Mouse (Mus musculus) heart, embryonic 12.5 days (tissue): Measurements from ENCODE around the gene Ftl1. TPM values are rescaled to one million over a fixed set of nuclear protein-coding genes. Genes with fewer than 3 reads are reported as not detected.
A peak's percentile ranks its signal among the peaks of the same experiment; 100 is the strongest.
"Not testable (repeated sequence)": the region's sequence is repeated elsewhere in the genome, so short reads cannot be mapped to it uniquely, and the experiment has no call there.

ENCODE experiments used
- ATAC-seq: fragments of 200-750 bp; cut with Nextera tagmentation; 2 replicates; pipeline ENCODE4 v1.8.0; 2017; ENCODE audit warnings: moderate TSS enrichment, moderate library complexity; ENCODE audit not compliant: insufficient number of reproducible peaks, low FRiP score
- H3K27ac ChIP-seq: fragments of 300-500 bp; sonication (generic); 2 replicates; pipeline ENCODE4 v1.5.1; 2016; ENCODE audit warnings: mild to moderate bottlenecking, moderate library complexity; ENCODE audit not compliant: poor library complexity, severe bottlenecking
- H3K27me3 ChIP-seq: fragments of 300-500 bp; sonication (generic); replicated peaks from 2 replicates; pipeline ENCODE4 v1.6.1; 2016; ENCODE audit warnings: mild to moderate bottlenecking, moderate library complexity
- H3K36me3 ChIP-seq: fragments of 300-500 bp; sonication (generic); 2 replicates; pipeline ENCODE4 v1.6.1; 2016; ENCODE audit warnings: mild to moderate bottlenecking, moderate library complexity
- H3K4me1 ChIP-seq: fragments of 300-500 bp; sonication (generic); replicated peaks from 2 replicates; pipeline ENCODE4 v1.6.1; 2016; ENCODE audit warnings: mild to moderate bottlenecking
- H3K4me2 ChIP-seq: fragments of 300-500 bp; sonication (generic); 2 replicates; pipeline ENCODE4 v1.6.1; 2016; ENCODE audit warnings: mild to moderate bottlenecking, moderate library complexity
- H3K4me3 ChIP-seq: fragments of 300-500 bp; sonication (generic); 2 replicates; pipeline ENCODE4 v1.5.1; 2016; ENCODE audit warnings: mild to moderate bottlenecking
- H3K9ac ChIP-seq: fragments of 300-500 bp; sonication (generic); 2 replicates; pipeline ENCODE4 v1.6.1; 2016; ENCODE audit warnings: mild to moderate bottlenecking, moderate library complexity
- H3K9me3 ChIP-seq: fragments of 300-500 bp; sonication (generic); replicated peaks from 2 replicates; pipeline ENCODE4 v1.6.1; 2016; ENCODE audit warnings: mild to moderate bottlenecking, moderate library complexity
- WGBS: fragments of 180-500 bp; shearing (Covaris S2); methylation state at CpG from one replicate; pipeline ENCODE4 v1.1.7; 2016; 5-methylcytosine and 5-hydroxymethylcytosine counted together
- polyA plus RNA-seq: library from polyadenylated mRNA; unstranded; fragments of >200 nt; fragmentation: Nextera tagmentation; extraction: Ambion mirVana; gene quantifications from 2 replicates; pipeline ENCODE4 v1.2.1, GENCODE M21; 2016

The Ftl1 gene
- 4,047 and 4,171 TPM in 2 replicates for polyA plus RNA-seq

GRCm38 (mm10) chr7:45459564-45460140, at the start of gene Ftl1:
Gene Ftl1, minus strand, starts transcription at chr7:45459884.
- H3K9me3 ChIP-seq, H3K27me3 ChIP-seq: not testable (repeated sequence)
- peak within 1 kb of the TSS; percentile 75 for H3K4me3 ChIP-seq
- peak within 1 kb of the TSS; percentile 90 for H3K27ac ChIP-seq
- peak; percentile 94 for ATAC-seq
- peak within 1 kb of the TSS; percentile 93 for H3K4me2 ChIP-seq
- peaks cover 47% of the 10 kb centered on the region for H3K4me1 ChIP-seq
- WGBS: under 1% methylated on average over 31 of the region's 37 CpGs
- peaks cover 73% of the 10 kb centered on the region for H3K36me3 ChIP-seq
- peak within 1 kb of the TSS; percentile 89 for H3K9ac ChIP-seq

- Histone ChIP-seq H3K4me3 (peak overlapping the region; percentile 74), H3K27me3 (no peaks in the 10 kb centered on the region), H3K36me3 (peaks cover 36% of the 10 kb centered on the region), H3K9me3 (no peaks in the 10 kb centered on the region), H3K27ac (peak overlapping the region; percentile 80; the same call in 1 of the 2 replicates), H3K4me2 (peak overlapping the region; percentile 82), H3K9ac (peak overlapping the region; percentile 83), H3K4me1 (peaks cover 19% of the 10 kb centered on the region)
- WGBS: 33% methylated on average over 19 of the region's 19 CpGs
- ATAC-seq: peak; percentile 12
These were observed 49.6 kb upstream of the Ftl1 start for GRCm38 (mm10) chr7:45509181-45509882.

- 71% methylated on average over 6 of the region's 6 CpGs for WGBS
- peaks cover 37% of the 10 kb centered on the region for H3K36me3 ChIP-seq
- H3K27me3 ChIP-seq: no peaks in the 10 kb centered on the region
- peaks cover 19% of the 10 kb centered on the region for H3K4me1 ChIP-seq
- peak overlapping the region; percentile 83; the same call in 1 of the 2 replicates for H3K9ac ChIP-seq
- H3K27ac ChIP-seq: peak overlapping the region; percentile 3; the same call in 1 of the 2 replicates
- no peaks in the 10 kb centered on the region for H3K9me3 ChIP-seq
- peak overlapping the region; percentile 74 for H3K4me3 ChIP-seq
- peak; percentile 76 for ATAC-seq
- peak overlapping the region; percentile 82 for H3K4me2 ChIP-seq
These were observed 48.9 kb upstream of the Ftl1 start for GRCm38 (mm10) chr7:45508561-45508960.

- 84% methylated on average over 6 of the region's 6 CpGs for WGBS
- no peak for ATAC-seq
- Histone ChIP-seq H3K27me3 (no peaks in the 10 kb centered on the region), H3K36me3 (peaks cover 45% of the 10 kb centered on the region), H3K4me3 (no peak overlapping the region), H3K4me1 (peaks cover 19% of the 10 kb centered on the region), H3K27ac (no peak overlapping the region), H3K9ac (no peak overlapping the region; the same call in 1 of the 2 replicates), H3K9me3 (no peaks in the 10 kb centered on the region), H3K4me2 (no peak overlapping the region)
These were observed 47.9 kb upstream of the Ftl1 start for GRCm38 (mm10) chr7:45507583-45507982.

- Histone ChIP-seq H3K9ac (no peak overlapping the region), H3K27me3 (no peaks in the 10 kb centered on the region), H3K4me2 (no peak overlapping the region), H3K4me3 (no peak overlapping the region), H3K9me3 (no peaks in the 10 kb centered on the region), H3K36me3 (peaks cover 95% of the 10 kb centered on the region), H3K4me1 (0 out of 2 replicates have a peak, but pooled peaks cover 9% of the 10 kb centered on the region), H3K27ac (no peak overlapping the region)
- ATAC-seq: no peak
- 93% methylated on average over 6 of the region's 6 CpGs for WGBS
These were observed 38.7 kb upstream of the Ftl1 start for GRCm38 (mm10) chr7:45498427-45498826.

- H3K4me1 ChIP-seq: peaks cover 13% of the 10 kb centered on the region
- 86% methylated on average over 9 of the region's 9 CpGs for WGBS
- no peaks in the 10 kb centered on the region for H3K9me3 ChIP-seq
- ATAC-seq: no peak
- no peak overlapping the region for H3K4me2 ChIP-seq
- no peak overlapping the region for H3K27ac ChIP-seq
- 0 out of 2 replicates have a peak overlapping the region, but pooled peaks have one; percentile 4 for H3K9ac ChIP-seq
- no peaks in the 10 kb centered on the region for H3K27me3 ChIP-seq
- peaks cover 74% of the 10 kb centered on the region for H3K36me3 ChIP-seq
- H3K4me3 ChIP-seq: no peak overlapping the region
These were observed 34.9 kb upstream of the Ftl1 start for GRCm38 (mm10) chr7:45494548-45494947.

GRCm38 (mm10) chr7:45492951-45493350, 33.3 kb upstream of the Ftl1 start:
- no peak for ATAC-seq
- Histone ChIP-seq H3K4me3 (no peak overlapping the region), H3K27me3 (no peaks in the 10 kb centered on the region), H3K27ac (no peak overlapping the region), H3K4me1 (peaks cover 25% of the 10 kb centered on the region), H3K4me2 (no peak overlapping the region), H3K9ac (no peak overlapping the region), H3K9me3 (no peaks in the 10 kb centered on the region), H3K36me3 (peaks cover 60% of the 10 kb centered on the region)
- WGBS: 91% methylated on average over 5 of the region's 5 CpGs

GRCm38 (mm10) chr7:45492225-45492844, 32.7 kb upstream of the Ftl1 start:
- Histone ChIP-seq H3K27me3 (no peaks in the 10 kb centered on the region), H3K36me3 (peaks cover 54% of the 10 kb centered on the region), H3K9me3 (no peaks in the 10 kb centered on the region), H3K27ac (no peak overlapping the region), H3K9ac (no peak overlapping the region), H3K4me3 (no peak overlapping the region), H3K4me2 (no peak overlapping the region), H3K4me1 (peaks cover 26% of the 10 kb centered on the region)
- 92% methylated on average over 8 of the region's 8 CpGs for WGBS
- no peak for ATAC-seq

GRCm38 (mm10) chr7:45491264-45491663, 31.6 kb upstream of the Ftl1 start:
- 20% methylated on average over 3 of the region's 3 CpGs for whole genome bisulfite sequencing
- Histone ChIP-seq H3K4me3 (no peak overlapping the region), H3K27me3 (no peaks in the 10 kb centered on the region)

GRCm38 (mm10) chr7:45490822-45491221, 31.1 kb upstream of the Ftl1 start:
- Histone ChIP-seq H3K9me3 (no peaks in the 10 kb centered on the region), H3K36me3 (peaks cover 38% of the 10 kb centered on the region), H3K9ac (no peak overlapping the region), H3K4me3 (no peak overlapping the region), H3K27me3 (no peaks in the 10 kb centered on the region), H3K4me2 (no peak overlapping the region), H3K27ac (no peak overlapping the region), H3K4me1 (peaks cover 26% of the 10 kb centered on the region)
- ATAC-seq: peak; percentile 63
- 55% methylated on average over 8 of the region's 9 CpGs for WGBS

More at GRCm38 (mm10) chr7:45491264-45491663, 31.6 kb upstream of the Ftl1 start:
- Histone ChIP-seq H3K27ac (no peak overlapping the region), H3K9me3 (no peaks in the 10 kb centered on the region), H3K9ac (no peak overlapping the region), H3K4me2 (no peak overlapping the region), H3K4me1 (peaks cover 26% of the 10 kb centered on the region), H3K36me3 (peaks cover 43% of the 10 kb centered on the region)
- ATAC-seq: peak; percentile 65; the same call in 1 of the 2 replicates

GRCm38 (mm10) chr7:45489578-45489977, 29.9 kb upstream of the Ftl1 start:
- Histone ChIP-seq H3K27ac (no peak overlapping the region), H3K36me3 (peaks cover 29% of the 10 kb centered on the region), H3K4me2 (no peak overlapping the region), H3K9me3 (no peaks in the 10 kb centered on the region), H3K27me3 (no peaks in the 10 kb centered on the region), H3K4me3 (no peak overlapping the region), H3K9ac (no peak overlapping the region), H3K4me1 (peaks cover 26% of the 10 kb centered on the region)
- 53% methylated on average over 7 of the region's 7 CpGs for WGBS
- no peak for ATAC-seq
